Mouse (Mus musculus) left cerebral cortex, adult 8-10 months (tissue): ENCODE measurements around the gene Olfr1297. TPM values are rescaled to one million over a fixed set of nuclear protein-coding genes. Genes with fewer than 3 reads are reported as not detected.

Experiments
- DNase-seq, 2 experiments: peaks; one replicate each; pipeline ENCODE4 v3.0.0; 2022; ENCODE audit warnings: low spot score in 2 of 2
- total RNA-seq, 4 experiments: library from RNA; stranded (reverse); gene quantifications; 2 replicates each; pipeline ENCODE4 v1.2.4; 2022

The Olfr1297 gene
- not detected for total RNA-seq

DNA sequence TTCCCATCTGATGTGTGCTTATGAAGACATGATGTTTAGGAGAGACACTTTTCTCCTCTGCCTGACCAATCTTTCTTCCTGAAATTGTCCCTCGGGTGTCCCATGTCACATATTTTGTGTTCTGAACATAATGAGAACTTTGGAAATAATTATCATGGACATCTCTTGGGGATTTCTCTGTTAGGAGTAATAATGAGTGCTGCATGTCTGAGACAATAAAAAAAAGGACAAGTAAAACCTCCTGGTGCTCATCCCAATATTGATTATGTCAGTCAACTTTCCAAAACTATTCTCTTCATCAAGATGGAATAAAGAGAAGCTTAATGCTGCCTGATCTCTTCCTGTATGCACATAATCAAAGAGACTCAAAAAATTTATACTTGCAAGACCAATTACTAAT lies at the start of gene Olfr1297:
TSS of gene Olfr1297 (minus strand) at position 101 of the 400 bp plus-strand sequence.
- DNase-seq: no peak

DNA sequence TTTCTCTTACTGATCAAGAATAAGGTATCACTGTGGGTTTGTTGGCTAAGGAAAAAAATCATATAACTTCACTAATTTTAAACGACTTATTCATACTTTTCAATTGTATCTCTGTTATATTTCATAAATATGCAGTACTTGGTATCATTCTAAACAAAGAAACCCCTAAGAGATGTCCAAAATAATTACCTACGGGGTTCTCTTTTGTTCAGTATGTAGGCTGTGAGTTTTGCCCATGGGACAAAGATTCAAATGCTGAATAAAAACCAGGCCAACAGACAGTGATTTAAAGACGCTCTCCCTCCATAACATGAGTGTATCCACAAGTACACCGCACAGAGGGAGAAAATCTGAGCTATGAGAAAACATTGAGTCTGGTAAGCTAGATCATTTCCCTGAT lies 34.8 kb upstream of the Olfr1297 start, which contains the start of gene Olfr1299:
TSS of gene Olfr1299 (plus strand) at position 301 of the 400 bp plus-strand sequence.
- DNase-seq: no peak

DNA sequence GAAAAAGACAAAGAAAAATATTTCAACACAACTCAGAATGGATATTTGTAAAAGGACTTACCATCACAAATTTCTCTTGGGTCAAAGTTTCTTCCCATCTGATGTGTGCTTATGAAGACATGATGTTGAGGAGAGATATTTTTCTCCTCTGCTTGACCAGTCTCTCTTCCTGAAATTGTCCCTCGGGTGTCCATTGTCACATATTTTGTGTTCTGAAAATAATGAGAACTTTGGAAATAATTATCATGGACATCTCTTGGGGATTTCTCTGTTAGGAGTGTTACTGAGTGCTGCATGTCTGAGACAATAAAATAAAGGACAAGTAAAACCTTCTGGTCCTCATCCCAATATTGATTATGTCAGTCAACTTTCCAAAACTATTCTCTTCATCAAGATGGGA lies 22.8 kb upstream of the Olfr1297 start, which contains the start of gene Olfr1298:
TSS of gene Olfr1298 (minus strand) at position 101 of the 400 bp plus-strand sequence.
- DNase-seq: no peak

DNA sequence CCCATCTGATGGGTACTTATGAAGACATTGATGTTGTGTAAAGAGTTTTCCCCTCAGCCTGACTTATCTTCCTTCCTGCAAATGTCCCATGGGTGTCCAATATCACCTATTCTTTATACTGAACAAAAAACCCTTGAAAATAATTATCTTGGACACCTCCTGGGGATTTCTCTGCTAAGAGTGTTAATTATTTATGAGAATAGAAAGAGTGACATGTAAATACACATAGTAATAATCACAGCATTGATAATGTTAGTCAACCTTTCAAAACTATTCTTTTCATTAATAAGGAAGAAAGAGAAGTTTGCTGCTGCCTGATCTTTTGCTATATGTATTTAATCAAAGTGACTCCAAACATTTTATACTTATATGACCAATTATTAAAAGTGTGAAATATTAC lies 56.7 kb downstream of the Olfr1297 start, which contains the start of gene Olfr1295:
TSS of gene Olfr1295 (minus strand) at position 101 of the 400 bp plus-strand sequence.
- DNase-seq: no peak

Other genes starting within 250 kb of the Olfr1297 start
- gene Olfr1286, start 203.4 kb downstream of the Olfr1297 start, total RNA-seq: not detected
- gene Olfr1287, start 177.4 kb downstream of the Olfr1297 start, total RNA-seq: not detected
- gene Olfr1288, start 152.4 kb downstream of the Olfr1297 start, total RNA-seq: not detected
- gene Olfr1289, start 145.7 kb downstream of the Olfr1297 start, total RNA-seq: not detected
- not detected for gene Olfr1290, start 132.7 kb downstream of the Olfr1297 start, total RNA-seq
- not detected for gene Olfr1291-ps1, start 129.3 kb downstream of the Olfr1297 start, total RNA-seq
- not detected for gene Olfr1293-ps, start 101.3 kb downstream of the Olfr1297 start, total RNA-seq
- not detected for gene Olfr1294, start 86.2 kb downstream of the Olfr1297 start, total RNA-seq
- gene Olfr1295, start 56.8 kb downstream of the Olfr1297 start, total RNA-seq: not detected
- gene Olfr1298, start 22.7 kb upstream of the Olfr1297 start, total RNA-seq: not detected
- not detected for gene Olfr1299, start 34.9 kb upstream of the Olfr1297 start, total RNA-seq
- not detected for gene Olfr1301, start 124.5 kb upstream of the Olfr1297 start, total RNA-seq
- not detected for gene Olfr1302, start 150.9 kb upstream of the Olfr1297 start, total RNA-seq
- not detected for gene Olfr1303, start 193.8 kb upstream of the Olfr1297 start, total RNA-seq